10 mouse cellular contexts compared by ENCODE assay signal in genomic region chr13:58045278-58045677, GRCm38 (mm10).
DNase-seq lines count a peak whose midpoint lies in the region; ATAC-seq and TF ChIP-seq lines count a peak whose summit lies in the region.
"Had no signal": no experiment of that assay in that cellular context is flagged by ENCODE, and none has a peak within 500 bp of the region (broad histone marks: within the 10 kb centered on the region; RNA-seq: fewer than 3 reads in every experiment).

No protein-coding gene starts in this region.

- no peak overlapping the region for H3K4me3 ChIP-seq in intestine, postnatal 0 days (ENCODE audit: low read depth, low read length)
- no peak overlapping the region for H3K4me3 ChIP-seq in intestine, embryonic 15.5 days (replicated peaks)
- H3K4me3 ChIP-seq in lung, embryonic 14.5 days (ENCODE audit: low read depth, low read length), result no peak overlapping the region
- no peak overlapping the region for H3K4me3 ChIP-seq in stomach, postnatal 0 days (ENCODE audit: low read depth, low read length)
- H3K4me3 ChIP-seq: hindbrain, embryonic 15.5 days had no signal

- WGBS in intestine, postnatal 0 days, result 58% methylated on average over 4 of the region's 4 CpGs
- WGBS in intestine, embryonic 15.5 days, result 71% methylated on average over 4 of the region's 4 CpGs
- 46% methylated on average over 4 of the region's 4 CpGs for WGBS in lung, embryonic 14.5 days
- WGBS in stomach, postnatal 0 days, result 54% methylated on average over 4 of the region's 4 CpGs

- H3K27ac ChIP-seq in intestine, postnatal 0 days (ENCODE audit: low read depth, low read length), result no peak overlapping the region
- H3K27ac ChIP-seq in intestine, embryonic 15.5 days, result no peak overlapping the region
- no peak overlapping the region for H3K27ac ChIP-seq in lung, embryonic 14.5 days (ENCODE audit: low read depth)
- H3K27ac ChIP-seq in stomach, postnatal 0 days (replicated peaks), result no peak overlapping the region
- H3K27ac ChIP-seq: hindbrain, embryonic 15.5 days had no signal

- TF ChIP-seq EP300 in stomach, postnatal 0 days (optimal IDR thresholded peaks at IDR 0.05), result no peak

- peak; percentile 37 for DNase-seq in lung, embryonic 14.5 days
- DNase-seq in lung, postnatal 25 days (ENCODE audit: low spot score), result no peak
- DNase-seq in NIH3T3 (ENCODE audit: low read depth), result peak; percentile 14
- no peak for DNase-seq in stomach, postnatal 0 days (ENCODE audit: low spot score)
- no peak for DNase-seq in frontal cortex, postnatal 25 days (ENCODE audit: low spot score in 2 of 2)
- DNase-seq in ovary, postnatal 14 days (ENCODE audit: low spot score), result no peak
- DNase-seq: cerebellum, postnatal 36 days had no signal

- H3K9ac ChIP-seq in intestine, postnatal 0 days (ENCODE audit: low read depth, low read length), result no peak overlapping the region
- H3K9ac ChIP-seq in intestine, embryonic 15.5 days, result no peak overlapping the region
- H3K9ac ChIP-seq in lung, embryonic 14.5 days, result no peak overlapping the region
- no peak overlapping the region for H3K9ac ChIP-seq in stomach, postnatal 0 days (ENCODE audit: low read length)
- H3K9ac ChIP-seq: hindbrain, embryonic 15.5 days had no signal

- no peaks in the 10 kb centered on the region for H3K36me3 ChIP-seq in intestine, postnatal 0 days (ENCODE audit: control insufficient read depth, insufficient read depth)
- H3K36me3 ChIP-seq in intestine, embryonic 15.5 days, result no peaks in the 10 kb centered on the region
- no peaks in the 10 kb centered on the region for H3K36me3 ChIP-seq in lung, embryonic 14.5 days (ENCODE audit: insufficient read depth)
- H3K36me3 ChIP-seq in stomach, postnatal 0 days (ENCODE audit: control insufficient read depth, insufficient read depth, low read length), result no peaks in the 10 kb centered on the region

- H3K4me1 ChIP-seq in intestine, postnatal 0 days (replicated peaks; ENCODE audit: control insufficient read depth, insufficient read depth, low read length), result no peaks in the 10 kb centered on the region
- H3K4me1 ChIP-seq in intestine, embryonic 15.5 days (replicated peaks), result no peaks in the 10 kb centered on the region
- H3K4me1 ChIP-seq in lung, embryonic 14.5 days (ENCODE audit: insufficient read depth), result no peaks in the 10 kb centered on the region
- H3K4me1 ChIP-seq in stomach, postnatal 0 days (replicated peaks; ENCODE audit: control insufficient read depth, insufficient read depth), result no peaks in the 10 kb centered on the region
- H3K4me1 ChIP-seq: hindbrain, embryonic 15.5 days had no signal

- H3K27me3 ChIP-seq in intestine, postnatal 0 days (replicated peaks; ENCODE audit: control insufficient read depth, insufficient read depth, low read length), result no peaks in the 10 kb centered on the region
- H3K27me3 ChIP-seq in intestine, embryonic 15.5 days (replicated peaks), result no peaks in the 10 kb centered on the region
- H3K27me3 ChIP-seq in lung, embryonic 14.5 days (ENCODE audit: insufficient read depth, low read length), result no peaks in the 10 kb centered on the region
- H3K27me3 ChIP-seq in stomach, postnatal 0 days (ENCODE audit: control insufficient read depth, insufficient read depth, low read length), result no peaks in the 10 kb centered on the region
- H3K27me3 ChIP-seq: hindbrain, embryonic 15.5 days had no signal

- TF ChIP-seq CTCF in intestine, postnatal 0 days (IDR thresholded peaks at IDR 0.05; ENCODE audit: low read depth), result peak; percentile 46
- TF ChIP-seq CTCF in lung, embryonic 14.5 days (IDR thresholded peaks at IDR 0.05; ENCODE audit: low read depth), result peak; percentile 54
- peak; percentile 58 for TF ChIP-seq CTCF in stomach, postnatal 0 days (IDR thresholded peaks at IDR 0.05; ENCODE audit: low read depth)

- ATAC-seq in intestine, postnatal 0 days, result no peak
- no peak for ATAC-seq in intestine, embryonic 15.5 days
- no peak for ATAC-seq in lung, embryonic 14.5 days (ENCODE audit: insufficient read depth)
- ATAC-seq in stomach, postnatal 0 days (ENCODE audit: low FRiP score, low TSS enrichment), result no peak

- no peak overlapping the region for H3K4me2 ChIP-seq in intestine, postnatal 0 days (replicated peaks; ENCODE audit: low read depth)
- no peak overlapping the region for H3K4me2 ChIP-seq in intestine, embryonic 15.5 days (replicated peaks)
- H3K4me2 ChIP-seq in lung, embryonic 14.5 days, result no peak overlapping the region
- no peak overlapping the region for H3K4me2 ChIP-seq in stomach, postnatal 0 days (replicated peaks; ENCODE audit: low read depth)
- H3K4me2 ChIP-seq: hindbrain, embryonic 15.5 days had no signal

- H3K9me3 ChIP-seq in intestine, postnatal 0 days (ENCODE audit: control insufficient read depth), result no peaks in the 10 kb centered on the region
- H3K9me3 ChIP-seq in intestine, embryonic 15.5 days, result no peaks in the 10 kb centered on the region
- no peaks in the 10 kb centered on the region for H3K9me3 ChIP-seq in lung, embryonic 14.5 days (ENCODE audit: low read depth, low read length)
- H3K9me3 ChIP-seq in stomach, postnatal 0 days (ENCODE audit: control insufficient read depth, low read length), result no peaks in the 10 kb centered on the region
- H3K9me3 ChIP-seq: hindbrain, embryonic 15.5 days had no signal

Comparison
In these comparisons a context has a peak if more than half of its experiments do, and no peak if none do; other contexts are left out.
1. DNase-seq: peak in lung, embryonic 14.5 days (single experiment) and NIH3T3 (single experiment); none in lung, postnatal 25 days (single experiment), stomach, postnatal 0 days (single experiment), frontal cortex, postnatal 25 days (0 of 2) and ovary, postnatal 14 days (single experiment).
2. Peak in every context shown above with its lines, with median percentiles within 50 percentile points of each other: CTCF ChIP-seq.